Mouse (Mus musculus) midbrain, embryonic 15.5 days (tissue): Measurements from ENCODE around the gene Myo1g. TPM values are rescaled to one million over a fixed set of nuclear protein-coding genes. Genes with fewer than 3 reads are reported as not detected.

Experiments
- ATAC-seq: fragments of 200-750 bp; cut with Nextera tagmentation; replicated peaks from 2 replicates; pipeline ENCODE4 v1.8.0; 2017; ENCODE audit warnings: moderate TSS enrichment
- H3K27ac ChIP-seq: fragments of 300-500 bp; sonication (generic); 2 replicates; pipeline ENCODE4 v1.5.1; 2015; ENCODE audit warnings: mild to moderate bottlenecking, inconsistent platforms
- H3K27me3 ChIP-seq: fragments of 300-500 bp; sonication (generic); replicated peaks from 2 replicates; pipeline ENCODE4 v1.6.1; 2015; ENCODE audit warnings: inconsistent platforms
- H3K36me3 ChIP-seq: fragments of 300-500 bp; sonication (generic); replicated peaks from 2 replicates; pipeline ENCODE4 v1.6.1; 2015; ENCODE audit warnings: inconsistent platforms
- H3K4me1 ChIP-seq: fragments of 300-500 bp; sonication (generic); 2 replicates; pipeline ENCODE4 v1.6.1; 2015; ENCODE audit warnings: inconsistent platforms
- H3K4me2 ChIP-seq: fragments of 300-500 bp; sonication (generic); 2 replicates; pipeline ENCODE4 v1.6.1; 2015; ENCODE audit warnings: inconsistent platforms, mild to moderate bottlenecking, moderate library complexity
- H3K4me3 ChIP-seq: fragments of 300-500 bp; sonication (generic); 2 replicates; pipeline ENCODE4 v1.5.1; 2015; ENCODE audit warnings: mild to moderate bottlenecking, inconsistent platforms
- H3K9ac ChIP-seq: fragments of 300-500 bp; sonication (generic); 2 replicates; pipeline ENCODE4 v1.6.1; 2015; ENCODE audit warnings: mild to moderate bottlenecking, inconsistent platforms
- H3K9me3 ChIP-seq: fragments of 300-500 bp; sonication (generic); 2 replicates; pipeline ENCODE4 v1.6.1; 2016; ENCODE audit warnings: inconsistent platforms
- WGBS: fragments of 180-500 bp; shearing (Covaris S2); methylation state at CpG from one replicate; pipeline ENCODE4 v1.1.7; 2015; ENCODE audit warnings: mixed read lengths; 5-methylcytosine and 5-hydroxymethylcytosine counted together
- polyA plus RNA-seq: library from polyadenylated mRNA; unstranded; fragments of >200 nt; fragmentation: Nextera tagmentation; extraction: Ambion mirVana; gene quantifications from 2 replicates; pipeline ENCODE4 v1.2.1, GENCODE M21; 2015

Myo1g gene
- polyA plus RNA-seq, 1 experiment from 2014 or later: 0.23 TPM

- no peak for ATAC-seq
- H3K9me3 ChIP-seq: no peaks in the 10 kb centered on the region
- H3K36me3 ChIP-seq: no peaks in the 10 kb centered on the region
- H3K27me3 ChIP-seq: no peaks in the 10 kb centered on the region
- no peak overlapping the region for H3K9ac ChIP-seq
- WGBS: 80% methylated on average over 13 of the region's 13 CpGs
- no peak overlapping the region for H3K27ac ChIP-seq
- no peaks in the 10 kb centered on the region for H3K4me1 ChIP-seq
- no peak overlapping the region for H3K4me2 ChIP-seq
- no peak overlapping the region for H3K4me3 ChIP-seq
Measured at GRCm38 (mm10) chr11:6480681-6481405, 39.9 kb downstream of the Myo1g start.

GRCm38 (mm10) chr11:6480191-6480590 lies 40.6 kb downstream of the Myo1g start:
- WGBS: 79% methylated on average over 7 of the region's 7 CpGs
- H3K27ac ChIP-seq: no peak overlapping the region
- H3K36me3 ChIP-seq: no peaks in the 10 kb centered on the region
- ATAC-seq: no peak
- H3K4me2 ChIP-seq: no peak overlapping the region
- no peaks in the 10 kb centered on the region for H3K27me3 ChIP-seq
- no peaks in the 10 kb centered on the region for H3K4me1 ChIP-seq
- no peak overlapping the region for H3K9ac ChIP-seq
- H3K9me3 ChIP-seq: no peaks in the 10 kb centered on the region
- no peak overlapping the region for H3K4me3 ChIP-seq

GRCm38 (mm10) chr11:6479231-6479630 lies 41.5 kb downstream of the Myo1g start:
- 79% methylated on average over 2 of the region's 2 CpGs for WGBS
- H3K27ac ChIP-seq: no peak overlapping the region
- no peak for ATAC-seq
- H3K27me3 ChIP-seq: no peaks in the 10 kb centered on the region
- no peak overlapping the region for H3K4me3 ChIP-seq
- H3K4me2 ChIP-seq: no peak overlapping the region
- H3K36me3 ChIP-seq: no peaks in the 10 kb centered on the region
- H3K4me1 ChIP-seq: peaks cover 5% of the 10 kb centered on the region
- no peak overlapping the region for H3K9ac ChIP-seq
- no peaks in the 10 kb centered on the region for H3K9me3 ChIP-seq

- ATAC-seq: no peak
- WGBS: 100% methylated on average over 1 of the region's 1 CpGs
Measured at GRCm38 (mm10) chr11:6477350-6477749, 43.4 kb downstream of the Myo1g start.

GRCm38 (mm10) chr11:6476876-6477275 lies 43.9 kb downstream of the Myo1g start:
- no peak overlapping the region for H3K4me2 ChIP-seq

More at GRCm38 (mm10) chr11:6477350-6477749, 43.4 kb downstream of the Myo1g start:
- H3K36me3 ChIP-seq: no peaks in the 10 kb centered on the region
- no peak overlapping the region for H3K27ac ChIP-seq
- H3K4me2 ChIP-seq: no peak overlapping the region
- no peaks in the 10 kb centered on the region for H3K9me3 ChIP-seq
- H3K4me1 ChIP-seq: peaks cover 20% of the 10 kb centered on the region
- no peak overlapping the region for H3K9ac ChIP-seq
- H3K27me3 ChIP-seq: no peaks in the 10 kb centered on the region
- no peak overlapping the region for H3K4me3 ChIP-seq

GRCm38 (mm10) chr11:6475867-6476484 lies 44.8 kb downstream of the Myo1g start, which contains the start of gene Purb:
TSS of gene Purb (minus strand) at chr11:6475917.
- Histone ChIP-seq H3K36me3 (no peaks in the 10 kb centered on the region), H3K9me3 (no peaks in the 10 kb centered on the region), H3K27ac (peak within 1 kb of the TSS; percentile 98), H3K4me1 (peaks cover 31% of the 10 kb centered on the region), H3K4me2 (peak within 1 kb of the TSS; percentile 90), H3K9ac (peak within 1 kb of the TSS; percentile 90), H3K4me3 (peak within 1 kb of the TSS; percentile 99), H3K27me3 (no peaks in the 10 kb centered on the region)
- under 1% methylated on average over 58 of the region's 76 CpGs for WGBS
- ATAC-seq: peak; percentile 97

More at GRCm38 (mm10) chr11:6476876-6477275, 43.9 kb downstream of the Myo1g start:
- Histone ChIP-seq H3K9ac (no peak overlapping the region), H3K9me3 (no peaks in the 10 kb centered on the region), H3K4me1 (peaks cover 23% of the 10 kb centered on the region), H3K4me3 (no peak overlapping the region), H3K36me3 (no peaks in the 10 kb centered on the region), H3K27ac (no peak overlapping the region), H3K27me3 (no peaks in the 10 kb centered on the region)
- no peak for ATAC-seq
- WGBS: 71% methylated on average over 6 of the region's 6 CpGs

- WGBS: under 1% methylated on average over 107 of the region's 109 CpGs
- peak; percentile 64 for ATAC-seq
- H3K4me3 ChIP-seq: peak overlapping the region; percentile 99
- no peaks in the 10 kb centered on the region for H3K36me3 ChIP-seq
- H3K27me3 ChIP-seq: no peaks in the 10 kb centered on the region
- peak overlapping the region; percentile 90 for H3K9ac ChIP-seq
- H3K4me1 ChIP-seq: peaks cover 40% of the 10 kb centered on the region
- peak overlapping the region; percentile 90 for H3K4me2 ChIP-seq
- no peaks in the 10 kb centered on the region for H3K9me3 ChIP-seq
- H3K27ac ChIP-seq: peak overlapping the region; percentile 98
Measured at GRCm38 (mm10) chr11:6474874-6475731, 45.7 kb downstream of the Myo1g start.

- H3K27me3 ChIP-seq: no peaks in the 10 kb centered on the region
- H3K4me1 ChIP-seq: peaks cover 44% of the 10 kb centered on the region
- peak overlapping the region; percentile 99 for H3K4me3 ChIP-seq
- no peaks in the 10 kb centered on the region for H3K36me3 ChIP-seq
- no peak for ATAC-seq
- 38% methylated on average over 6 of the region's 6 CpGs for WGBS
- H3K27ac ChIP-seq: peak overlapping the region; percentile 98
- no peaks in the 10 kb centered on the region for H3K9me3 ChIP-seq
- peak overlapping the region; percentile 90 for H3K9ac ChIP-seq
- H3K4me2 ChIP-seq: peak overlapping the region; percentile 90
Measured at GRCm38 (mm10) chr11:6474381-6474780, 46.4 kb downstream of the Myo1g start.

- ATAC-seq: no peak
- Histone ChIP-seq H3K9me3 (no peaks in the 10 kb centered on the region), H3K9ac (peak overlapping the region; percentile 48), H3K4me3 (peak overlapping the region; percentile 40), H3K36me3 (no peaks in the 10 kb centered on the region), H3K4me2 (peak overlapping the region; percentile 90), H3K27me3 (no peaks in the 10 kb centered on the region), H3K4me1 (peaks cover 62% of the 10 kb centered on the region), H3K27ac (0 out of 2 replicates have a peak overlapping the region, but pooled peaks have one; percentile 25)
Measured at GRCm38 (mm10) chr11:6472076-6472475, 48.7 kb downstream of the Myo1g start.

GRCm38 (mm10) chr11:6471493-6471892 lies 49.3 kb downstream of the Myo1g start:
- Histone ChIP-seq H3K27me3 (no peaks in the 10 kb centered on the region), H3K4me2 (peak overlapping the region; percentile 90), H3K27ac (no peak overlapping the region), H3K36me3 (0 out of 2 replicates have a peak, but pooled peaks cover 1% of the 10 kb centered on the region), H3K9me3 (no peaks in the 10 kb centered on the region), H3K4me1 (peaks cover 64% of the 10 kb centered on the region), H3K4me3 (peak overlapping the region; percentile 40), H3K9ac (peak overlapping the region; percentile 48)
- WGBS: 24% methylated on average over 1 of the region's 1 CpGs
- ATAC-seq: no peak

GRCm38 (mm10) chr11:6471054-6471453 lies 49.7 kb downstream of the Myo1g start:
- Histone ChIP-seq H3K9ac (peak overlapping the region; percentile 38; the same call in 1 of the 2 replicates), H3K27me3 (no peaks in the 10 kb centered on the region), H3K27ac (0 out of 2 replicates have a peak overlapping the region, but pooled peaks have one; percentile 10), H3K4me2 (peak overlapping the region; percentile 90), H3K36me3 (0 out of 2 replicates have a peak, but pooled peaks cover 6% of the 10 kb centered on the region), H3K4me1 (peaks cover 64% of the 10 kb centered on the region), H3K4me3 (peak overlapping the region; percentile 40), H3K9me3 (no peaks in the 10 kb centered on the region)
- WGBS: 54% methylated on average over 2 of the region's 2 CpGs
- ATAC-seq: no peak

GRCm38 (mm10) chr11:6468541-6468940 lies 52.2 kb downstream of the Myo1g start:
- H3K9ac ChIP-seq: no peak overlapping the region
- peak overlapping the region; percentile 25 for H3K4me2 ChIP-seq
- H3K27ac ChIP-seq: no peak overlapping the region
- H3K9me3 ChIP-seq: no peaks in the 10 kb centered on the region
- H3K4me3 ChIP-seq: no peak overlapping the region
- WGBS: 79% methylated on average over 2 of the region's 2 CpGs
- H3K27me3 ChIP-seq: no peaks in the 10 kb centered on the region
- no peak for ATAC-seq
- 0 out of 2 replicates have a peak, but pooled peaks cover 6% of the 10 kb centered on the region for H3K36me3 ChIP-seq
- peaks cover 52% of the 10 kb centered on the region for H3K4me1 ChIP-seq
